Mouse (Mus musculus): Measurements from ENCODE around the gene Nxnl1. TPM values are rescaled to one million over a fixed set of nuclear protein-coding genes. Genes with fewer than 3 reads are reported as not detected.

The Nxnl1 gene
- total and polyA plus RNA-seq, 3 experiments = 0.04 TPM; not detected in 2

GRCm38 (mm10) chr8:71593556-71594323, 27.3 kb upstream of the Nxnl1 start:
- TF ChIP-seq POLR2AphosphoS2 (IDR thresholded peaks at IDR 0.05; ENCODE audit: low read depth, low read length) (0 out of 2 replicates have a peak, but pooled peaks have one; percentile 22), ZKSCAN1 (IDR thresholded peaks at IDR 0.05; ENCODE audit: borderline replicate concordance, low read depth, low read length) (no peak)
- peaks cover 43 to 67% of the 10 kb centered on the region in 2 experiments for H3K4me1 ChIP-seq (ENCODE audit: control insufficient read depth in 1 of 2, insufficient read depth in 2 of 2)

GRCm38 (mm10) chr8:71592374-71593170, 26.2 kb upstream of the Nxnl1 start:
- Histone ChIP-seq H3K4me2 (ENCODE audit: insufficient read depth, low read depth, poor library complexity, severe bottlenecking) (peak overlapping the region; percentile 26), H3K4me3 (replicated peaks in 1 of 3; ENCODE audit: low read depth in 2 of 3, low read length in 2 of 3, poor library complexity in 1 of 3) (peak overlapping the region; percentile 70 to 94 (median 89)), H3K27me3 (replicated peaks) (no peaks in the 10 kb centered on the region), H3K79me2 (replicated peaks; ENCODE audit: control insufficient read depth, extremely low read depth, insufficient read depth, poor library complexity, severe bottlenecking) (peaks cover 20% of the 10 kb centered on the region), H3K36me3 (replicated peaks in 1 of 2; ENCODE audit: control insufficient read depth in 1 of 2, insufficient read depth in 1 of 2, low read length in 1 of 2) (peaks cover 0 to 20% of the 10 kb centered on the region in 2 experiments), H3K9ac (ENCODE audit: insufficient read depth, low read depth) (peak overlapping the region; percentile 87), H3K9me3 (replicated peaks; ENCODE audit: low read length) (no peaks in the 10 kb centered on the region), H3K27ac (ENCODE audit: insufficient read depth, low read depth) (peak overlapping the region; percentile 92), H3K4me1 (ENCODE audit: control insufficient read depth in 1 of 2, insufficient read depth in 2 of 2) (peaks cover 42 to 68% of the 10 kb centered on the region in 2 experiments)
- DNase-seq (ENCODE audit: extremely low read depth) = no peak
- TF ChIP-seq CHD1 (IDR thresholded peaks at IDR 0.05; ENCODE audit: low read depth, low read length) = no peak; the same call in 1 of the 2 replicates
- no peak for TF ChIP-seq KAT2A (IDR thresholded peaks at IDR 0.05; ENCODE audit: insufficient replicate concordance, low read length)
- TF ChIP-seq MEF2A (IDR thresholded peaks at IDR 0.05; ENCODE audit: borderline replicate concordance, low read depth, low read length) = 0 out of 2 replicates have a peak, but pooled peaks have one; percentile 23
- no peak for TF ChIP-seq BHLHE40 (IDR thresholded peaks at IDR 0.05; ENCODE audit: low read depth, low read length)
- peak; percentile 7; the same call in 1 of the 2 replicates for TF ChIP-seq SIN3A (IDR thresholded peaks at IDR 0.05; ENCODE audit: low read length)
- no peak for TF ChIP-seq NRF1 (IDR thresholded peaks at IDR 0.05; ENCODE audit: low read depth, low read length)
- no peak for TF ChIP-seq EP300 (IDR thresholded peaks at IDR 0.05; ENCODE audit: low read length)
- no peak; the same call in 1 of the 2 replicates for TF ChIP-seq SMC3 (IDR thresholded peaks at IDR 0.05; ENCODE audit: low read depth, low read length)
- no peak for TF ChIP-seq IRF4 (IDR thresholded peaks at IDR 0.05; ENCODE audit: low read depth, low read length)
- peak; percentile 11 for TF ChIP-seq TCF12 (IDR thresholded peaks at IDR 0.05; ENCODE audit: low read depth, low read length)
- TF ChIP-seq TBP (conservative IDR thresholded peaks at IDR 0.05; ENCODE audit: low read depth, low read length) = no peak
- TF ChIP-seq RAD21 (IDR thresholded peaks at IDR 0.05; ENCODE audit: low read depth, low read length) = no peak
- TF ChIP-seq CTCF (conservative IDR thresholded peaks at IDR 0.05 in 1 of 2, IDR thresholded peaks at IDR 0.05 in 1 of 2; ENCODE audit: low read depth in 2 of 2, low read length in 2 of 2) = 0 out of 4 replicates have a peak, but pooled peaks of 1 of the 2 experiments have one; percentile 2
- TF ChIP-seq POLR2A (IDR thresholded peaks at IDR 0.05; ENCODE audit: low read depth, low read length) = no peak; the same call in 1 of the 2 replicates
- peak; percentile 75; the same call in 1 of the 2 replicates for TF ChIP-seq UBTF (IDR thresholded peaks at IDR 0.05; ENCODE audit: low read depth, low read length)
- 0 out of 2 replicates have a peak, but pooled peaks have one; percentile 25 for TF ChIP-seq MAZ (IDR thresholded peaks at IDR 0.05; ENCODE audit: low read depth, low read length)
- TF ChIP-seq MXI1 (IDR thresholded peaks at IDR 0.05; ENCODE audit: low read depth, low read length) = no peak
- TF ChIP-seq USF2 (conservative IDR thresholded peaks at IDR 0.05; ENCODE audit: low read depth, low read length) = no peak
- TF ChIP-seq MAFK (IDR thresholded peaks at IDR 0.05; ENCODE audit: insufficient replicate concordance, low read length) = no peak
- no peak for TF ChIP-seq ZC3H11A (IDR thresholded peaks at IDR 0.05; ENCODE audit: low read depth, low read length)
- no peak for TF ChIP-seq ZKSCAN1 (IDR thresholded peaks at IDR 0.05; ENCODE audit: borderline replicate concordance, low read depth, low read length)
- no peak for TF ChIP-seq POLR2AphosphoS2 (IDR thresholded peaks at IDR 0.05; ENCODE audit: low read depth, low read length)
- no peak for TF ChIP-seq JUN (IDR thresholded peaks at IDR 0.05; ENCODE audit: insufficient read depth, low read depth, low read length)
- peak; percentile 4; the same call in 1 of the 2 replicates for TF ChIP-seq ELF1 (IDR thresholded peaks at IDR 0.05; ENCODE audit: low read depth, low read length)
- no peak for TF ChIP-seq PAX5 (IDR thresholded peaks at IDR 0.05; ENCODE audit: low read length)
- no peak for TF ChIP-seq JUND (conservative IDR thresholded peaks at IDR 0.05; ENCODE audit: low read depth, low read length)
- no peak for TF ChIP-seq GABPA (IDR thresholded peaks at IDR 0.05; ENCODE audit: insufficient replicate concordance, low read depth, low read length)
- in situ Hi-C loops (cut with MboI; ENCODE audit: low pct_ligation_motif_present, low pct_unique_long_range_greater_than_20kb, low sequenced_read_pairs) = no loop called here
- dilution Hi-C loops (cut with MboI; ENCODE audit: extremely low pct_ligation_motif_present, extremely low pct_unique_long_range_greater_than_20kb, low sequenced_read_pairs) = no loop called here

More at GRCm38 (mm10) chr8:71593556-71594323, 27.3 kb upstream of the Nxnl1 start:
- Histone ChIP-seq H3K36me3 (replicated peaks in 1 of 2; ENCODE audit: control insufficient read depth in 1 of 2, insufficient read depth in 1 of 2, low read length in 1 of 2) (peaks cover 0 to 20% of the 10 kb centered on the region in 2 experiments), H3K9me3 (replicated peaks; ENCODE audit: low read length) (no peaks in the 10 kb centered on the region), H3K27me3 (replicated peaks) (no peaks in the 10 kb centered on the region), H3K79me2 (replicated peaks; ENCODE audit: control insufficient read depth, extremely low read depth, insufficient read depth, poor library complexity, severe bottlenecking) (peaks cover 20% of the 10 kb centered on the region), H3K4me2 (ENCODE audit: insufficient read depth, low read depth, poor library complexity, severe bottlenecking) (peak overlapping the region; percentile 26), H3K27ac (ENCODE audit: insufficient read depth, low read depth) (peak overlapping the region; percentile 23; the same call in 1 of the 2 replicates), H3K4me3 (replicated peaks in 1 of 3; ENCODE audit: low read depth in 2 of 3, low read length in 2 of 3, poor library complexity in 1 of 3) (peak overlapping the region; percentile 3 to 89 (median 70)), H3K9ac (ENCODE audit: insufficient read depth, low read depth) (peak overlapping the region; percentile 87)
- dilution Hi-C loops (cut with MboI; ENCODE audit: extremely low pct_ligation_motif_present, extremely low pct_unique_long_range_greater_than_20kb, low sequenced_read_pairs) = no loop called here
- in situ Hi-C loops (cut with MboI; ENCODE audit: low pct_ligation_motif_present, low pct_unique_long_range_greater_than_20kb, low sequenced_read_pairs) = no loop called here
- no peak for DNase-seq (ENCODE audit: extremely low read depth)
